Mouse (Mus musculus): ENCODE data around the gene Tubb4a. TPM values are rescaled to one million over a fixed set of nuclear protein-coding genes. Genes with fewer than 3 reads are reported as not detected.
"Not testable (repeated sequence)": the region's sequence is repeated elsewhere in the genome, so short reads cannot be mapped to it uniquely, and the experiment has no call there.

Gene Tubb4a
- total RNA-seq, 2 experiments from 2014 or later: 633 to 647 TPM

GRCm38 (mm10) chr17:57060231-57060801, 27.3 kb downstream of the Tubb4a start:
- peak; percentile 87 to 93 for DNase-seq (ENCODE audit: extremely low spot score in 1 of 2, low spot score in 1 of 2)

DNA sequence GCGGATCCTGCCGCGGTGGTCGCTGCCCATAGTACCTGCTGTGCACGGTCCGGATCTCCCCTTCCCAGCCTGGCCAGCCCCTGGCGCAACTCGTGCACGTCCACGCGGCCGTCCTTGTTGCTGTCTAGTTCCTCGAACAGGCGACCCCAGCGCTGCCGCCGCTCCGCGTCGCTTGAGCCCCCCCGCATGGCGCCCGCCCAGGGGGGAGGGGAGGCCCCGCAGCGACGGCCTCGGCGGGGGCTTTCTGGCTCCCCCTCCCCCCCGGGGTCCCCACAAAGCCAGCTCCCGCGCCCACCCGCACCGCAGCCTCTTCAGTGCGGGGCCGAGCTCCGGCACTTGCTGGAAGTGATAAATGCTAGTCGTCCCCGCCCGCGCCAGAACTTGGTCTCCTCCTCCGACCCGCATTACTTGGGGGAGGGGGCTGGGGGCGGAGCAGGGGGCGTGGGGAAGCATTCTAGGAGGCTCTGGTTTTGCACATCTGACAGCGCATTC, 28.1 kb downstream of the Tubb4a start, which contains the start of gene Slc25a23:
Gene Slc25a23 (minus strand): TSS at position 378 of the 492 bp plus-strand sequence.
- peak; percentile 68 to 76 for DNase-seq (ENCODE audit: extremely low spot score in 1 of 2, low spot score in 1 of 2)

- peak in 1 of 2 experiments; percentile 36 for DNase-seq (ENCODE audit: extremely low spot score in 1 of 2, low spot score in 1 of 2)
Observed at GRCm38 (mm10) chr17:57058891-57059485, 28.6 kb downstream of the Tubb4a start, which contains the start of gene Crb3. Gene Crb3 (plus strand): TSS chr17:57059105.

DNA sequence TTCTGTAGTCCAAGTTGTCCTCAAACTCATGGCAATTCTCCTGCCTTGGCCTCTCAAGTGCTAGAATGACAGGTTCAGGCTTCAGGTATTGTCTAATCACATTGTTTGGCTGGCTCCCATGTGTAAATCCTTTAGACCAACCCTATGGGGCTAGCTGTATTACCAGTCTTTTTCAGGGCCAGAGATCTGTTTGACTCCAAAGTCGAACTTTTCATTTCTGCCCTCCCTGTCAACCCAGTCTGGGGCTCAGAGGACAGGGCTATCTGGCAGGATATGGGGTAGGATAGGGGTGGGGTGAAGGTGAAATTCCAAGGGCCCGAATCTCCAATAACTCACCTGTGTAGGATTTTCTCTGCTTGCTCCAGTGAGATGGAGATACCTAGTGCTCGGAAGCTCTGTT, 31.3 kb downstream of the Tubb4a start:
- no peak for DNase-seq (ENCODE audit: extremely low spot score in 1 of 2, low spot score in 1 of 2)

- not testable (repeated sequence) for DNase-seq (ENCODE audit: extremely low spot score in 1 of 2, low spot score in 1 of 2)
Observed at GRCm38 (mm10) chr17:57051679-57052078, 35.9 kb downstream of the Tubb4a start.

GRCm38 (mm10) chr17:57048816-57049215, 38.8 kb downstream of the Tubb4a start:
- no peak for DNase-seq (ENCODE audit: extremely low spot score in 1 of 2, low spot score in 1 of 2)

DNA sequence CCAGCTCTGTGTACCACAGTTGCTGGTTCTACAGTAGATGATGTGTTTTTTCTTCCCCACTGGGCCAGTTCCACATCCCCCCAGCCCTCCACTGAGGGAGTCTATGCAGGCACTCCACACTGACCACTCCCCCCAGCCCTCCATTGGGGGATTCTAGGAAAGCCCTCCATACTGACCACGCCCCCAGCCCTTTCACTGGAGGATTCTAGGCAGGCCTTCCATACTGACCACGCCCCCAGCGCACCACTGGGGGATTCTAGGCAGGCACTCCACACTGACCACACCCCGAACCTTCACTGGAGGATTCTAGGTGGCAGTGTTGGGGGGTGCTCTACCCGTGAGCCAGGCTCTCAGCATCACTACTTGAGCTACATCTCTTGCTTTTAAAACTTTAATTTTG, 40.2 kb downstream of the Tubb4a start:
- no peak for DNase-seq (ENCODE audit: extremely low spot score in 1 of 2, low spot score in 1 of 2)

DNA sequence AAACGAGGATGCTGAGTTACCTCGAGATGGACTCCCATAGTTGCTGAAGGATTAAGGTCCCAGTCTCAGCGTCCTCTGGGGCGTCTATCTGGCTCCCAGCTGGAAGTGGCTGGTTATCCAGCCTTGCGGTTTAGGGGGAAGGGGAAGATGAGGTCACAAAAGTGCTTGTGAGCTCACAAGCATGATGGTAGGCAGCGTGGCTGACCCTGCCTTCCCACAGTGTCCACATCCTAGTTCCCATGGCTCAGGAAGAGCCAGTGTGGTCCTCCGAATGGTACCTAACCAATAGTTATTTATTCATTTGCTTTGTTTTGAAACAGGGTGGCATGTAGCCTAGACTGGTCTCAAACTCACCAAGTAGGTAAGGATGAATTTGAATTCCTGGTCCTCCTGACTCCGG, 46.0 kb downstream of the Tubb4a start, which contains the start of gene Slc25a41:
Gene Slc25a41 (minus strand): TSS at position 101 of the 400 bp plus-strand sequence.
- no peak for DNase-seq (ENCODE audit: extremely low spot score in 1 of 2, low spot score in 1 of 2)

- no peak for DNase-seq (ENCODE audit: extremely low spot score in 1 of 2, low spot score in 1 of 2)
Observed at GRCm38 (mm10) chr17:57038978-57039377, 48.6 kb downstream of the Tubb4a start.

GRCm38 (mm10) chr17:57032854-57033253, 54.7 kb downstream of the Tubb4a start:
- DNase-seq (ENCODE audit: extremely low spot score in 1 of 2, low spot score in 1 of 2): no peak

- peak; percentile 87 to 91 for DNase-seq (ENCODE audit: extremely low spot score in 1 of 2, low spot score in 1 of 2)
Observed at GRCm38 (mm10) chr17:57031661-57032420, 55.7 kb downstream of the Tubb4a start.

GRCm38 (mm10) chr17:57030931-57031660, 56.5 kb downstream of the Tubb4a start, which contains the start of gene Khsrp:
Gene Khsrp (minus strand): TSS chr17:57031522.
- DNase-seq (ENCODE audit: extremely low spot score in 1 of 2, low spot score in 1 of 2): peak; percentile 40 to 45

Other genes starting within 250 kb of the Tubb4a start
- gene Acsbg2, start 213.3 kb downstream of the Tubb4a start, total RNA-seq (2021): not detected
- under 1 TPM; 0.10 to 0.14 TPM for gene 1700061G19Rik, start 212.3 kb downstream of the Tubb4a start, total RNA-seq (2021)
- gene Mllt1, start 152.4 kb downstream of the Tubb4a start, total RNA-seq (2021): 10 to 100 TPM; 66.7 to 79.9 TPM
- gene Acer1, start 105.7 kb downstream of the Tubb4a start, total RNA-seq (2021): not detected
- gene Clpp, start 97.5 kb downstream of the Tubb4a start, total RNA-seq (2021): 10 to 100 TPM; 57.8 to 68.3 TPM
- 10 to 100 TPM; 22.8 to 24.1 TPM for gene Alkbh7, start 90.4 kb downstream of the Tubb4a start, total RNA-seq (2021)
- not detected for gene Pspn, start 87.8 kb downstream of the Tubb4a start, total RNA-seq (2021)
- gene Gtf2f1, start 76.5 kb downstream of the Tubb4a start, total RNA-seq (2021): 10 to 100 TPM; 59.7 to 60.1 TPM
- not detected for gene Gm17949, start 76.3 kb downstream of the Tubb4a start, total RNA-seq (2021)
- 100 to 1,000 TPM; 113 to 117 TPM for gene Khsrp, start 56.3 kb downstream of the Tubb4a start, total RNA-seq (2021)
- under 1 TPM in 1 of 2 experiments, not detected in 1; 0.22 TPM for gene Slc25a41, start 46.1 kb downstream of the Tubb4a start, total RNA-seq (2021)
- gene Crb3, start 28.7 kb downstream of the Tubb4a start, total RNA-seq (2021): under 1 TPM in 1 of 2 experiments, not detected in 1; 0.99 TPM
- gene Slc25a23, start 27.9 kb downstream of the Tubb4a start, total RNA-seq (2021): 100 to 1,000 TPM; 351 to 373 TPM
- gene Dennd1c, start 9.3 kb downstream of the Tubb4a start, total RNA-seq (2021): 1 to 10 TPM in 1 of 2 experiments, under 1 TPM in 1; 0.47 to 2.0 TPM
- under 1 TPM; 0.54 to 0.85 TPM for gene Tnfsf9, start 17.5 kb upstream of the Tubb4a start, total RNA-seq (2021)
- under 1 TPM in 1 of 2 experiments, not detected in 1; 0.61 TPM for gene Cd70, start 62.0 kb upstream of the Tubb4a start, total RNA-seq (2021)
- not detected for gene Tnfsf14, start 106.4 kb upstream of the Tubb4a start, total RNA-seq (2021)
- 1 to 10 TPM in 1 of 2 experiments, under 1 TPM in 1; 0.98 to 1.3 TPM for gene C3, start 140.4 kb upstream of the Tubb4a start, total RNA-seq (2021)
- 10 to 100 TPM; 20.4 to 23.3 TPM for gene Gpr108, start 160.7 kb upstream of the Tubb4a start, total RNA-seq (2021)
- gene Trip10, start 161.7 kb upstream of the Tubb4a start, total RNA-seq (2021): 1 to 10 TPM; 5.9 to 7.4 TPM
- gene Vav1, start 191.3 kb upstream of the Tubb4a start, total RNA-seq (2021): 1 to 10 TPM; 3.3 to 3.5 TPM